Mouse (Mus musculus) left cerebral cortex, postnatal 36 days (tissue): ENCODE results near the gene Pou3f1. TPM values are rescaled to one million over a fixed set of nuclear protein-coding genes. Genes with fewer than 3 reads are reported as not detected.
A peak's percentile ranks its signal among the peaks of the same experiment; 100 is the strongest.
"Not testable (repeated sequence)": the region's sequence is repeated elsewhere in the genome, so short reads cannot be mapped to it uniquely, and the experiment has no call there.

Source experiments
- DNase-seq, 2 experiments: peaks; one replicate each; pipeline ENCODE4 v3.0.0; 2021 to 2022; ENCODE audit warnings: low spot score in 2 of 2, mixed read lengths in 1 of 2
- intact Hi-C: fragments of 180-260 bp; cut with DNase I; formaldehyde crosslinking; loops from one replicate; pipeline ENCODE4 v1.15.1; 2025
- total RNA-seq, 2 experiments: library from RNA; stranded (reverse); gene quantifications; 2 replicates each; pipeline ENCODE4 v1.2.3; 2021

Pou3f1 gene
- total RNA-seq, 2 experiments from 2014 or later, result 14.8 to 21.6 TPM

GRCm38 (mm10) chr4:124707381-124708199 lies 51.0 kb downstream of the Pou3f1 start:
- intact Hi-C loops, DNase-seq: not testable (repeated sequence)

GRCm38 (mm10) chr4:124708200-124708517 lies 51.6 kb downstream of the Pou3f1 start:
- DNase-seq, intact Hi-C loops: not testable (repeated sequence)

GRCm38 (mm10) chr4:124708518-124709477 lies 52.2 kb downstream of the Pou3f1 start:
- intact Hi-C loops, result no loop called here
- DNase-seq, result peak; percentile 58 to 73

- no peak for DNase-seq
- intact Hi-C loops, result no loop called here
Observed at GRCm38 (mm10) chr4:124709961-124710446, 53.4 kb downstream of the Pou3f1 start.

Other genes starting within 250 kb of the Pou3f1 start
- under 1 TPM in 1 of 2 experiments, not detected in 1; 0.79 TPM for gene 3100002H09Rik, start 46.0 kb upstream of the Pou3f1 start, total RNA-seq
- gene Utp11, start 36.8 kb downstream of the Pou3f1 start, total RNA-seq, result 10 to 100 TPM; 14.4 to 15.1 TPM
- gene Fhl3, start 43.9 kb downstream of the Pou3f1 start, total RNA-seq, result 1 to 10 TPM; 1.6 to 1.9 TPM
- 10 to 100 TPM; 31.8 to 37.3 TPM for gene Sf3a3, start 58.0 kb downstream of the Pou3f1 start, total RNA-seq
- 10 to 100 TPM; 35.8 to 49.7 TPM for gene Inpp5b, start 85.0 kb downstream of the Pou3f1 start, total RNA-seq
- gene Mtf1, start 145.3 kb downstream of the Pou3f1 start, total RNA-seq, result 10 to 100 TPM; 20.8 to 28.1 TPM
- 10 to 100 TPM; 31.4 to 35.2 TPM for gene Yrdc, start 193.9 kb downstream of the Pou3f1 start, total RNA-seq
- 10 to 100 TPM; 75.1 to 84.6 TPM for gene 1110065P20Rik, start 194.4 kb downstream of the Pou3f1 start, total RNA-seq
- 10 to 100 TPM; 48.4 to 58.0 TPM for gene Maneal, start 205.4 kb downstream of the Pou3f1 start, total RNA-seq
- 10 to 100 TPM; 40.4 to 67.2 TPM for gene Epha10, start 224.1 kb downstream of the Pou3f1 start, total RNA-seq